Mouse (Mus musculus): ENCODE measurements around the gene Zfp185. TPM values are rescaled to one million over a fixed set of nuclear protein-coding genes. Genes with fewer than 3 reads are reported as not detected.
A peak's percentile ranks its signal among the peaks of the same experiment; 100 is the strongest.
"Not testable (repeated sequence)": the region's sequence is repeated elsewhere in the genome, so short reads cannot be mapped to it uniquely, and the experiment has no call there.

The Zfp185 gene
- polyA plus RNA-seq, 1 experiment from 2014 or later, result 15.4 TPM

DNA sequence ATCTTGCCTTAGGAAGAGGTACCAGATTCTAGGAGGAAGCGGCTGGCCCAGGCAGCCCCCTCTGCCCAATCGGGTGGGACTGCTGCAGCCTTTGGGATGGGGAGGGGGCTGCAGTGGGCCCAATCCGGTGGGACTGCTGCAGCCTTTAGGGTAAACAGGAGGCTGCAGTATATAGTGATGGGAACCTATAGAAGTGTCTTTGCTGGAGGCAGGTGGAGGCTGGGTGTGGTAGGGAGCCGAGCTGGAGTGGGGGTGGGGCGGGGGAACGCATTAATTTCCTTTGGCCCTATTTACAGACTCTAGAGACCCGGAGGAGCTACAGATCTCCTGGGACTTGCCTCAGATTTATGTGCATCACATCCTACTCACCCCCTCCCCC, 77.3 kb downstream of the Zfp185 start, which contains the start of gene Pnma3:
Gene Pnma3, plus strand, starts transcription at position 373 of the 379 bp plus-strand sequence.
- WGBS, result 25% methylated on average over 7 of the region's 7 CpGs
- Histone ChIP-seq H3K4me1 (replicated peaks; ENCODE audit: control insufficient read depth, insufficient read depth) (no peaks in the 10 kb centered on the region), H3K36me3 (ENCODE audit: control insufficient read depth, insufficient read depth, low read length) (no peaks in the 10 kb centered on the region), H3K9me3 (ENCODE audit: control insufficient read depth, low read length) (no peaks in the 10 kb centered on the region), H3K9ac (ENCODE audit: low read length) (no peak within 1 kb of the TSS), H3K27ac (replicated peaks) (no peak within 1 kb of the TSS), H3K27me3 (ENCODE audit: control insufficient read depth, insufficient read depth, low read length) (no peaks in the 10 kb centered on the region), H3K4me3 (ENCODE audit: low read depth, low read length) (no peak within 1 kb of the TSS), H3K4me2 (replicated peaks; ENCODE audit: low read depth) (peak within 1 kb of the TSS; percentile 23)
- ATAC-seq (ENCODE audit: low FRiP score, low TSS enrichment) (peak; percentile 21; the same call in 1 of the 2 replicates), DNase-seq (ENCODE audit: low spot score) (no peak)
- TF ChIP-seq CTCF (IDR thresholded peaks at IDR 0.05; ENCODE audit: low read depth) (no peak), EP300 (optimal IDR thresholded peaks at IDR 0.05) (no peak)

DNA sequence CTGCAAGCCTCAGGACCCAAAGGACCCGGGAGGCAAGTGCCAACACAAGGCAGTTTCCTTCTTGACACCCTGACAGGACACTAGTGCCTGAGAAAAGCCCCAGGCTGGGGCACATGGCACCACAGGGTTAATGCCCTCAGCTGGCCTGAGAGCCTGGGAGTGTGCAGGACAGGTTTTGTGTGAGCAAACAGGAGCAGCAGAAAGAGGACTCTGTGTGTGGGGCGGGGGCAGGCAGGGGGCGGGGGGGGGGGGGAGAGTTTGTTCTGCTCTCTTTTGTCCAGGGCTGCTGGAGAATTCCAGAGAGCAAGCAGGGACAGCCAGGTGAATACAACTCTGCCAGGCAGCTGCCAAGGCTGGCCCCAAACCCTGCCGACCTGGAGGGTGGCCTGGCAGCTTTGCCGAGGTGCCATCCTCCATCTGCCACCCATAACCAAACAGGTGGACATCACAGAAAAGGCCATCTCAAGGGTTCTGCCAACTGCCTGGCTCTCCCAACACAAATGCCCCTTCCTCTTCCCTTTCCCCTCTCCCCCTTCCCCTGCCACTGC, 79.7 kb downstream of the Zfp185 start:
- H3K9me3 ChIP-seq (ENCODE audit: control insufficient read depth, low read length); H3K9ac ChIP-seq (ENCODE audit: low read length); H3K4me2 ChIP-seq (replicated peaks; ENCODE audit: low read depth); DNase-seq (ENCODE audit: low spot score); H3K4me3 ChIP-seq (ENCODE audit: low read depth, low read length); H3K36me3 ChIP-seq (ENCODE audit: control insufficient read depth, insufficient read depth, low read length); H3K27me3 ChIP-seq (ENCODE audit: control insufficient read depth, insufficient read depth, low read length); H3K27ac ChIP-seq (replicated peaks); H3K4me1 ChIP-seq (replicated peaks; ENCODE audit: control insufficient read depth, insufficient read depth): not testable (repeated sequence)
- WGBS, result no CpG with 5 or more reads among the region's 5 CpGs
- ATAC-seq (ENCODE audit: low FRiP score, low TSS enrichment), result 0 out of 2 replicates have a peak, but pooled peaks have one; percentile 42

MicroRNAs within 50 kb of the gene (microRNA counts, 519-probe panel; counts per million panel counts)
- not detected for microRNA mmu-miR-2137

Small RNAs within 50 kb of the gene (microRNA-seq; reads per million reads assigned to microRNA genes)
- gene Mir2137, result 0.96 reads per million

Other genes starting within 250 kb of the Zfp185 start
- gene Gabrq, start 162.2 kb upstream of the Zfp185 start, polyA plus RNA-seq (2015; fragmentation: Nextera tagmentation; extraction: Ambion mirVana), result 0.10 TPM in 2 replicates
- 49.5 and 50.7 TPM in 2 replicates for gene Cetn2, start 68.9 kb upstream of the Zfp185 start, polyA plus RNA-seq (2015; fragmentation: Nextera tagmentation; extraction: Ambion mirVana)
- gene Nsdhl, start 68.8 kb upstream of the Zfp185 start, polyA plus RNA-seq (2015; fragmentation: Nextera tagmentation; extraction: Ambion mirVana), result 24.5 and 25.1 TPM in 2 replicates
- gene Pnma5, start 49.8 kb downstream of the Zfp185 start, polyA plus RNA-seq (2015; fragmentation: Nextera tagmentation; extraction: Ambion mirVana), result 0.04 and 0.11 TPM in 2 replicates
- 0.05 TPM in 2 replicates for gene Pnma3, start 77.4 kb downstream of the Zfp185 start, polyA plus RNA-seq (2015; fragmentation: Nextera tagmentation; extraction: Ambion mirVana)
- gene Xlr4a, start 95.1 kb downstream of the Zfp185 start, polyA plus RNA-seq (2015; fragmentation: Nextera tagmentation; extraction: Ambion mirVana), result 0.59 and 2.0 TPM in 2 replicates
- 2.7 and 7.4 TPM in 2 replicates for gene Xlr3a, start 109.8 kb downstream of the Zfp185 start, polyA plus RNA-seq (2015; fragmentation: Nextera tagmentation; extraction: Ambion mirVana)
- gene Gm14685, start 129.7 kb downstream of the Zfp185 start, polyA plus RNA-seq (2015; fragmentation: Nextera tagmentation; extraction: Ambion mirVana), result 0.46 and 0.61 TPM in 2 replicates
- 0.12 TPM in 1 of 2 replicates, not detected in the other for gene Xlr5b, start 161.5 kb downstream of the Zfp185 start, polyA plus RNA-seq (2015; fragmentation: Nextera tagmentation; extraction: Ambion mirVana)
- gene DXBay18, start 162.1 kb downstream of the Zfp185 start, polyA plus RNA-seq (2015; fragmentation: Nextera tagmentation; extraction: Ambion mirVana), result 0.18 and 0.42 TPM in 2 replicates
- gene Spin2d, start 189.7 kb downstream of the Zfp185 start, polyA plus RNA-seq (2015; fragmentation: Nextera tagmentation; extraction: Ambion mirVana), result not detected in 2 replicates
- 2.1 and 3.0 TPM in 2 replicates for gene Xlr3b, start 204.9 kb downstream of the Zfp185 start, polyA plus RNA-seq (2015; fragmentation: Nextera tagmentation; extraction: Ambion mirVana)
- gene Xlr4b, start 227.0 kb downstream of the Zfp185 start, polyA plus RNA-seq (2015; fragmentation: Nextera tagmentation; extraction: Ambion mirVana), result 1.3 and 2.0 TPM in 2 replicates
- 20.4 and 22.5 TPM in 2 replicates for gene F8a, start 241.0 kb downstream of the Zfp185 start, polyA plus RNA-seq (2015; fragmentation: Nextera tagmentation; extraction: Ambion mirVana)

Data from stomach, postnatal 0 days (tissue).